Mouse (Mus musculus) cerebellum, adult 2 months (tissue): ENCODE data around the gene Txnrd2.
A peak's percentile ranks its signal among the peaks of the same experiment; 100 is the strongest.

Experiments used
- CTCF ChIP-seq: fragments of 200-500 bp; IDR thresholded peaks from 2 replicates; pipeline ENCODE4 v1.5.1; 2011; ENCODE audit warnings: low read depth, mild to moderate bottlenecking, control low read depth, low read length, moderate library complexity, borderline replicate concordance; ENCODE audit not compliant: insufficient read depth
- POLR2A ChIP-seq: fragments of 200-500 bp; IDR thresholded peaks from 2 replicates; pipeline ENCODE4 v1.6.1; 2011; ENCODE audit warnings: low read length, control low read depth, borderline replicate concordance; ENCODE audit not compliant: insufficient read depth

DNA sequence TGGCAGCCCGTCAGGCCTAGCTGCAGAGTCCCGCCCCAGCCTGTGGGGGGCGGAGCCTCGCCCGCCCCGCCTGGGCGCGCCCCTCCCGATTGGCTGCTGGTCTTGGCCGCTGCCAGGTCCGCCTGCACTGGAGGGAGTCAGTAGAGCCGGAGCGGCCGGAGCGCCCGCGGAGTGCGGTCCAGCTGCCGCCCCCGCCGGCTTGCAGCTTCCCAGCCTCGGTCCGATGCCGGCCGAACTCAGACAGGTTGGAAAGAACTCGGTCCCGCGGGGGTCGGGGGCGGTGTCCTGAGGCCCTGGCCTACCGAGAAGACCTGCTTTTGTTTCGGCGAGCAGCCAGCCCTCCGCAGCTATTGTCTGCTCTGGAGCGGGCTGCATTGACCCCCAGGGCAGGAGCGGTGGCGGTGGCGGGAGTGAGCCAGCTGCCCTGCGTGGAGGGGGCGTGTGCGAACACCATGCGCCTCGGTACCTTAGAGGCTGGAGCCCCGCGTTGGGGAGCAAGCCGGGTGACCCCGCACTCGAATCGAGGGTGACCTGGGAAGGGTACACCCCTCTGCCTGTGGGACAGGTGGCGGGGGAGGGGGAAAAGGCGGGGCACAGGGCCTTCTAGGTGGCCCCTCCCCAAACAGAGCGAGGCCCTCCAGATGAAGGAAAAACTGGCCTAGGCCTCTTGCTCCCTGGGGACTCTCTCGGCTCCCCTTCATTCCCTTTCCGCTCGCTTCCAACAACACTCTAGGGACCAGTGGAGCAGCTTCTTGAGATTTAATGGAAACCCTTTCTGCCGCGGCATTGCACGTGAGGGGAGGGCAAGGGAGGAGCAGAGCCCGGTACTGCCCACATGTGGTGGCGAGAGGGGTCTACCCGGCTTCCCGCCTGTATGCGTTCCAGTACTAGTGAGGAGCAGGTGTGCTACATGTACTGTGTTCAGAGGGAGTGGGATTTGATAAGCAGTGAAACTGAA lies 33.4 kb upstream of the Txnrd2 start:
- TF ChIP-seq CTCF = peak; percentile 28; the same call in 1 of the 2 replicates
- 0 out of 2 replicates have a peak, but pooled peaks have one; percentile 27 for TF ChIP-seq POLR2A
